Mouse (Mus musculus) E14TG2a.4 (cell line): Measurements from ENCODE around the gene Psmd8.

Source experiments
- CTCF ChIP-seq: conservative IDR thresholded peaks from 2 replicates; pipeline ENCODE4 v1.5.1; 2014; ENCODE audit warnings: low read length
- POU5F1 ChIP-seq: IDR thresholded peaks from 2 replicates; pipeline ENCODE4 v1.6.1; 2014; ENCODE audit warnings: low read length, borderline replicate concordance

DNA sequence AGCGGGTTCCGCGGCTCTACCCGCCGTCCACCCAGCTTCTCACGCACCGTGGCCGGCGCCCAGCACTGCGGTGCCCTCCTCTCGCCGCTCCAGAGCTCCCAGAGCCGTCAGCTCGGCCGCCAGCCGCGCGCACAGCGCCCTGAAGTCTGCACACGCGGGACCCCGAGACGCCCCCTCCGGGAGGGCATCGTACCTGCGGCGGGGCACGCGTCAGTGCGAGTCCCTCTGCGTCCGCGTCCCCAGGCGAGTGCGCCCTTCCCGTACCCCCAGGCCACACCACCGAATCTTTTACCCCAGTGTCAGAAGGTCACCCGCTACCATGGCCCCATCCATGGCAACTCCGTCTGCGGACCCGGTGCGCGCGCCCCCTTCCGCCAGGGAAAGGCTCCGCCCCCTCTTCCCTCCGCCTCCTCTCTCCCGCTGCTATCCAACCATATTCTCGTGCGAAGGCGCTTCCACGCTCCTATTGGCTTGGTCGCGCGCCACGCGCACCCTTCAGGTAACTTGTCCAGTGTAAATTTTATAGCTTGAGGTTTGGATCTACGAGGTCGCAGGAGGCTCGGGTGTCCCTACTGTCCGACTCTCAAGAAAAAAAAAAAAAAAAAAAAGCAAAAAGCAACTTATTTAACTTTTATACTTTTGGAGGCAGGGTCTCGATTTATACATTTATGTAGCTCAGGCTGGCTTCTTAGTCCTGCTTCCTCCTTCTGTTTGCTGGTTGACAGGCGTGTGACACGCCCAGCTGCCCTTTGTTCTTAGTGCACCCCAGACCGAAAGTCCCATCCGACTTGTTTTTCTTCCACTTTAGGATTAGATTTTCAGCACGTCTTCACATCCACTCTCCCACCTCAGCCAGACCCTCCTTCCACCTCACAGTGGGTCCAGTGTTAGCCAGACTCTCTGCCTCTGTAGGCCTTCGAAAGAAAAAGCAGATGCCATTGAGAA, 24.4 kb downstream of the Psmd8 start, which contains the start of gene Fam98c:
- TF ChIP-seq CTCF (no peak), POU5F1 (no peak)
